ENCODE assay signal across 14 mouse cellular contexts in genomic region chr2:144128038-144128402, GRCm38 (mm10).
DNase-seq lines count a peak whose midpoint lies in the region; ATAC-seq and TF ChIP-seq lines count a peak whose summit lies in the region.
"Had no signal": no experiment of that assay in that cellular context is flagged by ENCODE, and none has a peak within 500 bp of the region (broad histone marks: within the 10 kb centered on the region; RNA-seq: fewer than 3 reads in every experiment).

No protein-coding gene starts in this region.

- no peak for TF ChIP-seq CTCF in hindbrain, postnatal 0 days (IDR thresholded peaks at IDR 0.05; ENCODE audit: low read depth)

- peak; percentile 34 to 40 for DNase-seq in layer of hippocampus, postnatal 10 days (ENCODE audit: low spot score in 2 of 2)
- no peak for DNase-seq in layer of hippocampus, adult 9-11 months
- no peak for DNase-seq in forebrain, embryonic 14.5 days (ENCODE audit: low spot score)
- peak; percentile 36 for DNase-seq in hindbrain, postnatal 0 days (ENCODE audit: low spot score)
- DNase-seq in kidney, postnatal 36 days = peak; percentile 53 to 76
- DNase-seq in spleen, postnatal 4 days (ENCODE audit: low spot score in 2 of 2) = no peak
- DNase-seq: adrenal gland, adult 2 months; cerebellum, adult 9-11 months; gastrocnemius, postnatal 25 days; lung, embryonic 14.5 days; retina, postnatal 1 day had no signal

- no peaks in the 10 kb centered on the region for H3K36me3 ChIP-seq in forebrain, embryonic 14.5 days (ENCODE audit: control insufficient read depth, insufficient read depth, low read length)
- H3K36me3 ChIP-seq in hindbrain, postnatal 0 days (ENCODE audit: insufficient read depth, low read length) = no peaks in the 10 kb centered on the region
- H3K36me3 ChIP-seq: heart, embryonic 12.5 days had no signal

- H3K4me3 ChIP-seq in forebrain, embryonic 14.5 days (ENCODE audit: low read depth, low read length) = no peak overlapping the region
- H3K4me3 ChIP-seq in hindbrain, postnatal 0 days (ENCODE audit: low read length) = no peak overlapping the region
- H3K4me3 ChIP-seq: heart, embryonic 12.5 days; layer of hippocampus, adult 2 months had no signal

- peaks cover 27% of the 10 kb centered on the region for H3K27me3 ChIP-seq in forebrain, embryonic 14.5 days (replicated peaks; ENCODE audit: control insufficient read depth, insufficient read depth, low read length)
- no peaks in the 10 kb centered on the region for H3K27me3 ChIP-seq in hindbrain, postnatal 0 days (ENCODE audit: insufficient read depth, low read length)
- H3K27me3 ChIP-seq: heart, embryonic 12.5 days had no signal

- ATAC-seq in forebrain, embryonic 14.5 days = peak; percentile 86
- ATAC-seq in hindbrain, postnatal 0 days = peak; percentile 41; the same call in 1 of the 2 replicates
- ATAC-seq in cerebellum, adult (ENCODE audit: insufficient number of reproducible peaks, low FRiP score, low TSS enrichment) = no peak

- 32% methylated on average over 3 of the region's 3 CpGs for WGBS in forebrain, embryonic 14.5 days
- 62% methylated on average over 3 of the region's 3 CpGs for WGBS in hindbrain, postnatal 0 days

- H3K4me1 ChIP-seq in forebrain, embryonic 14.5 days (ENCODE audit: control insufficient read depth, insufficient read depth, low read length) = peaks cover 3% of the 10 kb centered on the region; the same call in 1 of the 2 replicates
- H3K4me1 ChIP-seq in hindbrain, postnatal 0 days (ENCODE audit: insufficient read depth, low read length) = no peaks in the 10 kb centered on the region

- no peak overlapping the region for H3K27ac ChIP-seq in forebrain, embryonic 14.5 days (ENCODE audit: low read depth, low read length)
- peak overlapping the region; percentile 32; the same call in 1 of the 2 replicates for H3K27ac ChIP-seq in hindbrain, postnatal 0 days

- H3K9me3 ChIP-seq in forebrain, embryonic 14.5 days (replicated peaks; ENCODE audit: control insufficient read depth, low read length) = 0 out of 2 replicates have a peak, but pooled peaks cover 5% of the 10 kb centered on the region
- H3K9me3 ChIP-seq in hindbrain, postnatal 0 days (ENCODE audit: low read length) = no peaks in the 10 kb centered on the region

- no peak overlapping the region for H3K4me2 ChIP-seq in forebrain, embryonic 14.5 days (ENCODE audit: low read length)
- no peak overlapping the region for H3K4me2 ChIP-seq in hindbrain, postnatal 0 days (ENCODE audit: low read depth, low read length)
- H3K4me2 ChIP-seq: heart, embryonic 12.5 days; lung, embryonic 14.5 days had no signal

- H3K9ac ChIP-seq in forebrain, embryonic 14.5 days (ENCODE audit: low read length) = no peak overlapping the region
- H3K9ac ChIP-seq in hindbrain, postnatal 0 days (replicated peaks; ENCODE audit: low read length) = no peak overlapping the region
- H3K9ac ChIP-seq: heart, embryonic 12.5 days; lung, embryonic 14.5 days had no signal

Comparison
In these comparisons a context has a peak if more than half of its experiments do, and no peak if none do; other contexts are left out.
1. DNase-seq: peak in layer of hippocampus, postnatal 10 days (2 of 2), hindbrain, postnatal 0 days (single experiment) and kidney, postnatal 36 days (2 of 2); none in layer of hippocampus, adult 9-11 months (single experiment), forebrain, embryonic 14.5 days (single experiment) and spleen, postnatal 4 days (0 of 2).